ENCODE assay signal across 16 mouse cellular contexts in the genomic region with DNA sequence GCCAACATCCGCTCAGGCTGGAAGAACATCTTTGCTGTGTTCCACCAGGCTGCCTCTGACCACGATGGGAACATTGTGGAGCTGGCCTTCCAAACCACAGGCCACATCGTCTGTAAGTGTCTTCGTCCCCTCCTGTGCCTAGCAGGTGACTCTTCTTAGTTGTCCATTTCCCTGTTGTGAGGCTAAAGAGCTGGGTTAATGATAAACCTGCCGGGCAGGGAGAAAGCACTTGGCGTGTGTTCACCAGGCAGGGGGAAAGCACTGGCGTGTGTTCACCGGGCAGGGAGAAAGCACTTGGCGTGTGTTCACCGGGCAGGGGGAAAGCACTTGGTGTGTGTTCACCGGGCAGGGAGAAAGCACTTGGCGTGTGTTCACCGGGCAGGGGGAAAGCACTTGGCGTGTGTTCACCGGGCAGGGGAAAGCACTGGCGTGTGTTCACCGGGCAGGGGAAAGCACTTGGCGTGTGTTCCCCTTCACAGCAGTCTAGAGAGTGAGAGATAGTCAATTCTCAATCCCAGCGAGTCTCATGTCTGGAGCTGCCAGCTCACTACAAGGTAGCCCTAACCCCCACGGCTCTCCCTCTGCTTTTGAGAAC. TPM values are rescaled to one million over a fixed set of nuclear protein-coding genes. Genes with fewer than 3 reads are reported as not detected.
DNase-seq lines count a peak whose midpoint lies in the region; ATAC-seq and TF ChIP-seq lines count a peak whose summit lies in the region.
"Had no signal": no experiment of that assay in that cellular context is flagged by ENCODE, and none has a peak within 500 bp of the region (broad histone marks: within the 10 kb centered on the region; RNA-seq: fewer than 3 reads in every experiment).

No protein-coding gene starts in this region.

- no peak overlapping the region for H3K9ac ChIP-seq in kidney, embryonic 14.5 days (ENCODE audit: low read depth, low read length)
- H3K9ac ChIP-seq in intestine, embryonic 15.5 days: no peak overlapping the region
- H3K9ac ChIP-seq in forebrain, embryonic 13.5 days: no peak overlapping the region
- H3K9ac ChIP-seq: limb, embryonic 13.5 days; lung, embryonic 14.5 days had no signal

- no peaks in the 10 kb centered on the region for H3K9me3 ChIP-seq in kidney, embryonic 14.5 days (ENCODE audit: control insufficient read depth, low read length)
- no peaks in the 10 kb centered on the region for H3K9me3 ChIP-seq in intestine, embryonic 15.5 days
- no peaks in the 10 kb centered on the region for H3K9me3 ChIP-seq in forebrain, embryonic 13.5 days (replicated peaks)
- H3K9me3 ChIP-seq: embryonic facial prominence, embryonic 10.5 days; limb, embryonic 13.5 days had no signal

- no peak overlapping the region for H3K4me2 ChIP-seq in kidney, embryonic 14.5 days (replicated peaks; ENCODE audit: low read depth, low read length)
- H3K4me2 ChIP-seq in intestine, embryonic 15.5 days (replicated peaks): 0 out of 2 replicates have a peak overlapping the region, but pooled peaks have one; percentile 26
- H3K4me2 ChIP-seq in forebrain, embryonic 13.5 days: no peak overlapping the region
- H3K4me2 ChIP-seq: limb, embryonic 13.5 days; lung, embryonic 14.5 days had no signal

- no peak for TF ChIP-seq POLR2A in cerebellum, adult 2 months (IDR thresholded peaks at IDR 0.05; ENCODE audit: borderline replicate concordance, insufficient read depth, low read length)

- peak; percentile 31 to 44 for DNase-seq in cerebellum, adult 2 months
- no peak for DNase-seq in cerebellum, postnatal 4 days (ENCODE audit: low spot score in 2 of 2)
- DNase-seq in kidney, adult 18-20 months: peak; percentile 46
- peak; percentile 51 for DNase-seq in kidney, postnatal 14 days
- DNase-seq in frontal cortex, postnatal 36 days (ENCODE audit: low spot score in 2 of 2): no peak
- DNase-seq: adrenal gland, postnatal 25 days; right cerebral cortex, postnatal 4 days had no signal

- 13% methylated on average over 20 of the region's 20 CpGs for WGBS in cerebellum, adult 2 months
- 78% methylated on average over 20 of the region's 20 CpGs for WGBS in kidney, embryonic 14.5 days
- 71% methylated on average over 20 of the region's 20 CpGs for WGBS in intestine, embryonic 15.5 days
- 94% methylated on average over 20 of the region's 20 CpGs for WGBS in forebrain, embryonic 13.5 days

- peaks cover 62% of the 10 kb centered on the region for H3K36me3 ChIP-seq in kidney, embryonic 14.5 days (ENCODE audit: control insufficient read depth, insufficient read depth, low read length)
- peaks cover 29% of the 10 kb centered on the region for H3K36me3 ChIP-seq in intestine, embryonic 15.5 days
- H3K36me3 ChIP-seq in forebrain, embryonic 13.5 days (ENCODE audit: poor library complexity, severe bottlenecking): peaks cover 75% of the 10 kb centered on the region

- no peaks in the 10 kb centered on the region for H3K27me3 ChIP-seq in cerebellum, adult 2 months (ENCODE audit: control insufficient read depth, insufficient read depth, low read length)
- no peaks in the 10 kb centered on the region for H3K27me3 ChIP-seq in kidney, embryonic 14.5 days (ENCODE audit: control insufficient read depth, insufficient read depth, low read length)
- no peaks in the 10 kb centered on the region for H3K27me3 ChIP-seq in intestine, embryonic 15.5 days (replicated peaks)
- no peaks in the 10 kb centered on the region for H3K27me3 ChIP-seq in forebrain, embryonic 13.5 days
- H3K27me3 ChIP-seq: limb, embryonic 13.5 days had no signal

- no peak for TF ChIP-seq CTCF in cerebellum, adult 2 months (IDR thresholded peaks at IDR 0.05; ENCODE audit: borderline replicate concordance, insufficient read depth, low read depth, low read length)

- peaks cover 21% of the 10 kb centered on the region for H3K4me1 ChIP-seq in cerebellum, adult 2 months (ENCODE audit: control insufficient read depth, insufficient read depth, low read length)
- H3K4me1 ChIP-seq in kidney, embryonic 14.5 days (ENCODE audit: control insufficient read depth, insufficient read depth, low read length): no peaks in the 10 kb centered on the region
- no peaks in the 10 kb centered on the region for H3K4me1 ChIP-seq in intestine, embryonic 15.5 days (replicated peaks)
- no peaks in the 10 kb centered on the region for H3K4me1 ChIP-seq in forebrain, embryonic 13.5 days
- H3K4me1 ChIP-seq: embryonic facial prominence, embryonic 10.5 days; limb, embryonic 13.5 days had no signal

- ATAC-seq in kidney, embryonic 14.5 days (ENCODE audit: low FRiP score, low TSS enrichment): no peak
- peak; percentile 65 for ATAC-seq in intestine, embryonic 15.5 days
- no peak for ATAC-seq in forebrain, embryonic 13.5 days
- ATAC-seq: activated CD4-positive, CD25-positive, alpha-beta regulatory T cell, adult 4 months; forebrain, embryonic 16.5 days had no signal

- no peak overlapping the region for H3K27ac ChIP-seq in cerebellum, adult 2 months (ENCODE audit: insufficient read depth, low read length)
- no peak overlapping the region for H3K27ac ChIP-seq in kidney, embryonic 14.5 days (ENCODE audit: low read depth, low read length)
- no peak overlapping the region for H3K27ac ChIP-seq in intestine, embryonic 15.5 days
- no peak overlapping the region for H3K27ac ChIP-seq in forebrain, embryonic 13.5 days
- H3K27ac ChIP-seq: embryonic facial prominence, embryonic 10.5 days; limb, embryonic 13.5 days had no signal

- H3K4me3 ChIP-seq in cerebellum, adult 2 months (replicated peaks; ENCODE audit: insufficient read depth, low read depth, low read length): no peak overlapping the region
- no peak overlapping the region for H3K4me3 ChIP-seq in kidney, embryonic 14.5 days (ENCODE audit: low read length)
- no peak overlapping the region for H3K4me3 ChIP-seq in intestine, embryonic 15.5 days (replicated peaks)
- no peak overlapping the region for H3K4me3 ChIP-seq in forebrain, embryonic 13.5 days
- H3K4me3 ChIP-seq: embryonic facial prominence, embryonic 10.5 days; erythroblast, embryonic 14.5 days; limb, embryonic 13.5 days had no signal

RNA-seq across cellular contexts. Expression of a gene that starts 35.5 kb away (rescaled TPM):
- polyA plus RNA-seq in cerebellum, adult 2 months (2012; rRNA removed): 49.9 and 55.0 TPM in 2 replicates
- 135 and 187 TPM in 2 replicates for polyA plus RNA-seq in kidney, embryonic 14.5 days (2014; fragmentation: Nextera tagmentation; extraction: Ambion mirVana)
- polyA plus RNA-seq in intestine, embryonic 15.5 days (2015; fragmentation: Nextera tagmentation; extraction: Ambion mirVana): 92.2 and 107 TPM in 2 replicates
- 122 and 134 TPM in 2 replicates for polyA plus RNA-seq in forebrain, embryonic 13.5 days (2015; fragmentation: Nextera tagmentation; extraction: Ambion mirVana)

Comparison
In these comparisons a context has a peak if more than half of its experiments do, and no peak if none do; other contexts are left out.
1. DNase-seq: peak in cerebellum, adult 2 months (2 of 2), kidney, adult 18-20 months (single experiment) and kidney, postnatal 14 days (single experiment); none in cerebellum, postnatal 4 days (0 of 2) and frontal cortex, postnatal 36 days (0 of 2).